Mouse (Mus musculus) heart, embryonic 16.5 days (tissue): Measurements from ENCODE around the gene Gm28539. TPM values are rescaled to one million over a fixed set of nuclear protein-coding genes. Genes with fewer than 3 reads are reported as not detected.

Experiments used
- ATAC-seq: fragments of 200-750 bp; cut with Nextera tagmentation; replicated peaks from 2 replicates; pipeline ENCODE4 v1.8.0; 2017; ENCODE audit warnings: moderate number of reproducible peaks; ENCODE audit not compliant: insufficient read depth, low FRiP score; ENCODE audit errors: extremely low read depth
- H3K27ac ChIP-seq: fragments of 300-500 bp; sonication (generic); 2 replicates; pipeline ENCODE4 v1.5.1; 2014; ENCODE audit warnings: mild to moderate bottlenecking, low read length, control low read depth, moderate library complexity
- H3K27me3 ChIP-seq: fragments of 300-500 bp; sonication (generic); 2 replicates; pipeline ENCODE4 v1.6.1; 2014; ENCODE audit warnings: low read length, mixed read lengths; ENCODE audit not compliant: control insufficient read depth, insufficient read depth
- H3K36me3 ChIP-seq: fragments of 300-500 bp; sonication (generic); 2 replicates; pipeline ENCODE4 v1.6.1; 2014; ENCODE audit not compliant: control insufficient read depth, insufficient read depth
- H3K4me1 ChIP-seq: fragments of 300-500 bp; sonication (generic); 2 replicates; pipeline ENCODE4 v1.6.1; 2014; ENCODE audit warnings: low read length, mixed read lengths; ENCODE audit not compliant: control insufficient read depth, insufficient read depth
- H3K4me2 ChIP-seq: fragments of 300-500 bp; sonication (generic); 2 replicates; pipeline ENCODE4 v1.6.1; 2014; ENCODE audit warnings: low read depth, mild to moderate bottlenecking, control low read depth, low read length
- H3K4me3 ChIP-seq: fragments of 300-500 bp; sonication (generic); 2 replicates; pipeline ENCODE4 v1.5.1; 2014; ENCODE audit warnings: mild to moderate bottlenecking, control low read depth, low read length
- H3K9ac ChIP-seq: fragments of 300-500 bp; sonication (generic); 2 replicates; pipeline ENCODE4 v1.6.1; 2014; ENCODE audit warnings: low read length, control low read depth
- H3K9me3 ChIP-seq: fragments of 300-500 bp; sonication (generic); replicated peaks from 2 replicates; pipeline ENCODE4 v1.6.1; 2016; ENCODE audit warnings: low read length; ENCODE audit not compliant: control insufficient read depth
- WGBS: fragments of 180-500 bp; shearing (Covaris S2); extraction: QIAGEN DNeasy Blood & Tissue Kit; methylation state at CpG from one replicate; pipeline ENCODE4 v1.1.7; 2014; 5-methylcytosine and 5-hydroxymethylcytosine counted together
- polyA plus RNA-seq: library from polyadenylated mRNA; unstranded; fragments of >200 nt; fragmentation: Nextera tagmentation; extraction: Ambion mirVana; gene quantifications from 2 replicates; pipeline ENCODE4 v1.2.1, GENCODE M21; 2015

Gene Gm28539
- polyA plus RNA-seq, 1 experiment from 2014 or later: not detected

- peaks cover 44% of the 10 kb centered on the region for H3K36me3 ChIP-seq
- no peak for ATAC-seq
Observed at GRCm38 (mm10) chr16:18927963-18928362, 91.6 kb downstream of the Gm28539 start.

GRCm38 (mm10) chr16:18938321-18939082, 102.1 kb downstream of the Gm28539 start:
- Histone ChIP-seq H3K27ac (no peak overlapping the region), H3K9me3 (no peaks in the 10 kb centered on the region), H3K27me3 (no peaks in the 10 kb centered on the region), H3K4me2 (no peak overlapping the region), H3K4me1 (no peaks in the 10 kb centered on the region), H3K36me3 (peaks cover 41% of the 10 kb centered on the region), H3K4me3 (no peak overlapping the region), H3K9ac (no peak overlapping the region)
- ATAC-seq: no peak
- 86% methylated on average over 5 of the region's 5 CpGs for WGBS

More at GRCm38 (mm10) chr16:18927963-18928362, 91.6 kb downstream of the Gm28539 start:
- Histone ChIP-seq H3K4me2 (no peak overlapping the region), H3K4me1 (no peaks in the 10 kb centered on the region), H3K9me3 (no peaks in the 10 kb centered on the region), H3K27ac (no peak overlapping the region), H3K27me3 (no peaks in the 10 kb centered on the region), H3K9ac (no peak overlapping the region), H3K4me3 (no peak overlapping the region)
- WGBS: 91% methylated on average over 1 of the region's 1 CpGs

- H3K27me3 ChIP-seq: no peaks in the 10 kb centered on the region
- no peak overlapping the region for H3K27ac ChIP-seq
- H3K36me3 ChIP-seq: peaks cover 36% of the 10 kb centered on the region
- no peaks in the 10 kb centered on the region for H3K4me1 ChIP-seq
- no peak overlapping the region for H3K9ac ChIP-seq
- no peak overlapping the region for H3K4me2 ChIP-seq
- 87% methylated on average over 6 of the region's 6 CpGs for WGBS
- H3K4me3 ChIP-seq: no peak overlapping the region
- H3K9me3 ChIP-seq: no peaks in the 10 kb centered on the region
- no peak for ATAC-seq
Observed at GRCm38 (mm10) chr16:18943906-18944305, 107.5 kb downstream of the Gm28539 start.

- no peak for ATAC-seq
- WGBS: 93% methylated on average over 9 of the region's 9 CpGs
- H3K4me2 ChIP-seq: no peak overlapping the region
- no peaks in the 10 kb centered on the region for H3K4me1 ChIP-seq
- H3K9ac ChIP-seq: no peak overlapping the region
- H3K27me3 ChIP-seq: no peaks in the 10 kb centered on the region
- no peaks in the 10 kb centered on the region for H3K9me3 ChIP-seq
- H3K36me3 ChIP-seq: peaks cover 49% of the 10 kb centered on the region
- H3K4me3 ChIP-seq: no peak overlapping the region
- H3K27ac ChIP-seq: no peak overlapping the region
Observed at GRCm38 (mm10) chr16:18948941-18949340, 112.6 kb downstream of the Gm28539 start.

DNA sequence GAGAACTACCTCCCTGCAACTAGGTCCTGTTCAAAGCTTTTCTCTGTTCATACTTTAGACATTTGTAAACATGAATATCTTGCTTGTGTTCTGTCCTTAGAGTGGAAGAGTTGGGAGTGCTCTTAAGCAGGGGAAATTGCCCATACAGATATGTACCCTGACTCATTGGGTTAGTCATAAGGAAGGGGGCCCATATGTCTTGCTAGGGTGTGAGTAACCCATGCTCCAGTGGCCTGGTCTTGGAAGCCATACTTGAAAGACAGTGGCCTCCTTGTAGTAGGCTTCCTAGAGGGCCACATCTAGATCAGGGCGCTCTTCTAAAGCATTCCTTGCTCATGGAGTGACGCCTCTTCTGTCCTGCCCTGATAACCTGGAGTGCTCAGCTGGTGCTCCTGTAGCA, 114.0 kb downstream of the Gm28539 start:
- H3K27me3 ChIP-seq: no peaks in the 10 kb centered on the region
- H3K4me2 ChIP-seq: no peak overlapping the region
- ATAC-seq: no peak
- WGBS: 88% methylated on average over 2 of the region's 2 CpGs
- H3K27ac ChIP-seq: no peak overlapping the region
- H3K9me3 ChIP-seq: no peaks in the 10 kb centered on the region
- no peak overlapping the region for H3K4me3 ChIP-seq
- H3K4me1 ChIP-seq: no peaks in the 10 kb centered on the region
- H3K36me3 ChIP-seq: peaks cover 62% of the 10 kb centered on the region
- H3K9ac ChIP-seq: no peak overlapping the region

DNA sequence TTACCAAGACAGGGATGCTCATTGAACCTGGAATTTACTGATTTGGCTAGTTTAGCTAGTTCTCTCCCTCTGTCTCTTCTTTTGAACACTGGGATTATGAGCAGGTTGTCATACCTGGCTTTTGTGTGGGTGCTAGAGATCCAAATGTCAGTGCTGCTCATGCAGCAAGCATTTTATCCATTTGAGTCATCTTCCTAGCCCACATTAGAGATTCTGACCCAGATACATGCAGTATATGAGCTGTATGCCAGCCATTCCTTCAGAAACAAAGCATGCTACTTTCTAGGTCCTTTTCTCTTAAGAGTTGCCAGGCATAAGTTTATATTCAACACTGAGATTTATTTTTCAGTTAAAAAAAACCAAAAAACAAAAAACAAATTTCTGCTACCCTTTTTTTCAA, 116.4 kb downstream of the Gm28539 start:
- ATAC-seq: no peak
- no peaks in the 10 kb centered on the region for H3K4me1 ChIP-seq
- no peaks in the 10 kb centered on the region for H3K9me3 ChIP-seq
- no peak overlapping the region for H3K4me2 ChIP-seq
- H3K27ac ChIP-seq: no peak overlapping the region
- H3K36me3 ChIP-seq: peaks cover 70% of the 10 kb centered on the region
- no peak overlapping the region for H3K9ac ChIP-seq
- H3K4me3 ChIP-seq: no peak overlapping the region
- no peaks in the 10 kb centered on the region for H3K27me3 ChIP-seq

GRCm38 (mm10) chr16:18955070-18955469, 118.7 kb downstream of the Gm28539 start:
- Histone ChIP-seq H3K4me2 (no peak overlapping the region), H3K4me1 (no peaks in the 10 kb centered on the region), H3K9me3 (no peaks in the 10 kb centered on the region), H3K4me3 (no peak overlapping the region), H3K9ac (no peak overlapping the region), H3K27ac (no peak overlapping the region), H3K36me3 (peaks cover 53% of the 10 kb centered on the region), H3K27me3 (no peaks in the 10 kb centered on the region)
- 71% methylated on average over 3 of the region's 3 CpGs for WGBS
- no peak for ATAC-seq

GRCm38 (mm10) chr16:18963486-18963885, 127.1 kb downstream of the Gm28539 start:
- Histone ChIP-seq H3K4me2 (no peak overlapping the region), H3K27me3 (no peaks in the 10 kb centered on the region), H3K36me3 (peaks cover 49% of the 10 kb centered on the region), H3K27ac (no peak overlapping the region), H3K4me3 (no peak overlapping the region), H3K9ac (no peak overlapping the region), H3K9me3 (peaks cover 10% of the 10 kb centered on the region), H3K4me1 (no peaks in the 10 kb centered on the region)
- ATAC-seq: no peak

GRCm38 (mm10) chr16:18969420-18970128, 133.2 kb downstream of the Gm28539 start:
- 67% methylated on average over 9 of the region's 9 CpGs for WGBS
- Histone ChIP-seq H3K9ac (no peak overlapping the region), H3K4me2 (no peak overlapping the region), H3K36me3 (peaks cover 33% of the 10 kb centered on the region), H3K27ac (no peak overlapping the region), H3K4me3 (no peak overlapping the region), H3K27me3 (no peaks in the 10 kb centered on the region), H3K4me1 (peaks cover 17% of the 10 kb centered on the region), H3K9me3 (peaks cover 3% of the 10 kb centered on the region; the same call in 1 of the 2 replicates)
- no peak for ATAC-seq
